Mouse (Mus musculus) G1E (cell line): ENCODE results near the gene Myl9. TPM values are rescaled to one million over a fixed set of nuclear protein-coding genes. Genes with fewer than 3 reads are reported as not detected.
A peak's percentile ranks its signal among the peaks of the same experiment; 100 is the strongest.

Experiments used
- ATAC-seq: 2 replicates; pipeline ENCODE4 v1.8.0; 2016; ENCODE audit warnings: mild to moderate bottlenecking; ENCODE audit not compliant: insufficient number of reproducible peaks, poor library complexity, low FRiP score, severe bottlenecking; ENCODE audit errors: extremely low read depth
- DNase-seq: peaks from one replicate; pipeline ENCODE4 v3.0.0; 2012; ENCODE audit warnings: low spot score
- H3K27me3 ChIP-seq: 2 replicates; pipeline ENCODE4 v1.6.1; 2012; ENCODE audit warnings: mild to moderate bottlenecking, low read length, inconsistent platforms; ENCODE audit not compliant: insufficient read depth
- H3K36me3 ChIP-seq: replicated peaks from 2 replicates; pipeline ENCODE3; 2012; ENCODE audit warnings: mild to moderate bottlenecking, inconsistent platforms
- H3K4me1 ChIP-seq: 2 replicates; pipeline ENCODE4 v1.6.1; 2012; ENCODE audit warnings: low read depth, low read length, inconsistent platforms, mixed read lengths; ENCODE audit not compliant: insufficient read depth
- H3K4me3 ChIP-seq: 2 replicates; pipeline ENCODE4 v1.5.1; 2012; ENCODE audit warnings: low read depth, mild to moderate bottlenecking, inconsistent platforms, low read length, moderate library complexity, mixed read lengths
- H3K9me3 ChIP-seq: replicated peaks from 2 replicates; pipeline ENCODE4 v1.6.1; 2012; ENCODE audit warnings: inconsistent platforms
- CTCF ChIP-seq: IDR thresholded peaks from 2 replicates; pipeline ENCODE4 v1.5.1; 2012; ENCODE audit warnings: low read depth, low read length, inconsistent platforms, mixed read lengths
- GATA1 ChIP-seq: IDR thresholded peaks from 2 replicates; pipeline ENCODE4 v1.6.1; 2012; ENCODE audit warnings: borderline replicate concordance, low read length, inconsistent platforms, mixed read lengths
- GATA2 ChIP-seq: IDR thresholded peaks from 2 replicates; pipeline ENCODE4 v1.6.1; 2012; ENCODE audit warnings: low read depth, low read length, inconsistent platforms, borderline replicate concordance
- POLR2AphosphoS5 ChIP-seq: IDR thresholded peaks from 2 replicates; pipeline ENCODE4 v1.6.1; 2012; ENCODE audit warnings: low read depth, low read length, inconsistent platforms; ENCODE audit not compliant: insufficient replicate concordance
- TAL1 ChIP-seq: conservative IDR thresholded peaks from 2 replicates; pipeline ENCODE4 v1.6.1; 2012; ENCODE audit warnings: low read depth, low read length, inconsistent platforms, mixed read lengths
- polyA plus RNA-seq: library from polyadenylated mRNA; stranded (reverse); fragments of >175 nt; gene quantifications from 2 replicates; pipeline ENCODE4 v1.2.3, GENCODE M21; 2012
- total RNA-seq, 2 experiments: library from RNA; stranded (forward) in 1 of 2; stranded (reverse) in 1 of 2; fragments of 200-1000 nt in 1 of 2; fragments of >200 nt in 1 of 2; fragmentation: Nextera tagmentation in 1 of 2; gene quantifications; 2 replicates each; pipeline ENCODE4 v1.2.3; 2014 to 2017

The Myl9 gene
- total and polyA plus RNA-seq, 3 experiments = 0.43 to 1.3 TPM; not detected in 1

DNA sequence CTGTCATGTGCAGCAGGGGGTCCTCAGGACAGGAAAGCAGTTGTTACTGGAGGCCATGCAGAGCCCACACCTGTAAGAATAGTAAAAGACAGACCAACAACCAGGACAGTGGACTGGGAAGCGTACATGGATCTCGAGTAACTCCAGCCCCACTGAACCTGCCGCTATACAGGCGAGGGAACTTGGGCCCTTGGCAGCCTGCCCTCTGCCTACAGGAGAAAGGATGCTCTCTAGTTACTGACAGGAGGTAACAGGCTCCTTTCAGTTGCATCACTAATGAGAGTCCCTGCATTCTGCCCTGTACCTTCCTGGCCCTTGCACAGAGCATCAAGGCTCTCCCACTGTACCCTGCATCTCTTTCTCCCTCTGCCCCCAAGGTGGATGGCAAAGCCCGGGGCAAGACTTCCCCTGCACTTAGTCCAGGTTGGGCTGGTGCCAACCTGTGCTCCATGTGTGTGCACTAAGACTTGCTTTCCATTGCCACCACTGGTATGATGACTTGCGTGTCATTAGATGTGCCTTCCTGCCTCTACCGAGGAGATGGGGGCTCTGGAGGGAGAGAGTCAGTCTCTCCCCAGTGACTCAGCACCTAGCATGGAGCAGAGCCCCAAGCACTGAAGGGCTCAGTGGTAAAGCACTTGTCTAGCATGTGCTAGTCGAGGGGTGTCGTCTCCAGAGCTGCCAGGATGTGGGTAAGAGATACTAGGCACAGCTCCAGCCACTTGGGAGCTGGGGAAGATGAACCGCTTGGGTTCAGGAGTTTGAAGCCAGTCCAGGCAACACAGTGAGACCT, 8.8 kb upstream of the Myl9 start:
- Histone ChIP-seq H3K9me3 (no peaks in the 10 kb centered on the region), H3K36me3 (peaks cover 32% of the 10 kb centered on the region), H3K4me3 (no peak overlapping the region), H3K27me3 (no peaks in the 10 kb centered on the region), H3K4me1 (peaks cover 35% of the 10 kb centered on the region)
- DNase-seq = peak; percentile 54
- TF ChIP-seq POLR2AphosphoS5 = no peak
- no peak for TF ChIP-seq CTCF
- peak; percentile 75 for ATAC-seq

DNA sequence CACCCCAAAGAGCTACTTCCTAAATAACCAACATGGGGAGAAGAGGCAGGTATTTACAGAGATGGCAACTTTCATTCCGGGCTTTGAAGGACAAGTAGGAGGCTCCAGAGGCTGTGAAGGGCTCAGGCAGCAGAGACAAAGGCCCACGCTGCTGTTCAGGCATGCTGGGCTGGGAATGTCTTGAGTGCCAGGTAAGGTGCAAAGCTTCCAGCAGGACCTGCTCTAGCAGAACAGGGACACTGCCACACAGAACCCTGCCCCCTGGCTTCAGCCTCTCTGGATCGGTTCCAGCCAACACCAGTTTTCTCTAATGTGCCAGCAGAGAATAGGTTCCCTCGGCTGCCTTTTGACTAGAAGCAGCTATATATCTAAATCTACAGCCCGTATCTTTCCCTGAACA, 8.1 kb upstream of the Myl9 start:
- DNase-seq = no peak
- H3K9me3 ChIP-seq = no peaks in the 10 kb centered on the region
- TF ChIP-seq GATA2 (no peak), TAL1 (no peak), CTCF (no peak), GATA1 (no peak), POLR2AphosphoS5 (no peak)
- H3K27me3 ChIP-seq = no peaks in the 10 kb centered on the region
- peaks cover 25% of the 10 kb centered on the region for H3K36me3 ChIP-seq
- no peak overlapping the region for H3K4me3 ChIP-seq
- H3K4me1 ChIP-seq = peaks cover 31% of the 10 kb centered on the region
- ATAC-seq = no peak

DNA sequence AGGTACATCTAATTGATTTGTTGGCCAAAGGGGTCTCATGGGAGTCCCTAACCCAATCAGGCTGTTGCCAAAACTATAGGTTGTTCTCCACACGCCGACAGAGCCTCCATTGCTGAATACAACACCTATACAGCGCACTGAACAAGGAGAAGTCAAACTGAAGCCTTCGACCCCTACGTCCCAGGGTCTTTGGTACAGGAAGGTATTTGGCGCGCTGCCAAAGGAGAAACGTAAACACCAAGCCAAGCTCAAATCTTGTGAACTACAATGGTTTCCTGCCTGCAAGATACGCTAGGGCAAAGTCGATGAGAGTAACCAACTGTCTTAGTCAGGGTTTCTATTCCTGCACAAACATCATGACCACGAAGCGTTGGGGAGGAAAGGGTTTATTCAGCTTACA, 5.9 kb upstream of the Myl9 start:
- Histone ChIP-seq H3K9me3 (no peaks in the 10 kb centered on the region), H3K36me3 (peaks cover 4% of the 10 kb centered on the region), H3K4me1 (peaks cover 25% of the 10 kb centered on the region), H3K4me3 (no peak overlapping the region), H3K27me3 (no peaks in the 10 kb centered on the region)
- DNase-seq (no peak), ATAC-seq (no peak)
- no peak for TF ChIP-seq POLR2AphosphoS5
- no peak for TF ChIP-seq GATA2
- TF ChIP-seq CTCF = no peak
- no peak for TF ChIP-seq GATA1
- TF ChIP-seq TAL1 = no peak

DNA sequence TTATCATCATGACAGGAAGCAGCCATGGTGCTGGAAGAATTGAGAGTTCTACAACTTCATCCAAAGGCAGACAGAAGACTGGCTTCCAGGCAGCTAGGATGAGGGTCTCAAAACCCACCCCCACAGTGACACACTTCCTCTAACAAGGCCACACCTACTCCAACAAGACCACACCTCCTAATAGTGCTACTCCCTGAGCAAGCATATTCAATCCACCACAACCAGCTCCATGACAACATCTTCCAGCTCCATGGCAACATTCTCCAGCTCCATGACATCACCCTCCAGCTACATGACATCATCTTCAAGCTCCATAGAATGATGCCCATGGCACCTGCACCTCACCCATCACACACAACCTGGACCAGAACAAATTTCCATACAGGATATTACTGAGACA, 1.8 kb upstream of the Myl9 start:
- DNase-seq (no peak), ATAC-seq (no peak)
- H3K4me1 ChIP-seq = peaks cover 34% of the 10 kb centered on the region
- H3K36me3 ChIP-seq = no peaks in the 10 kb centered on the region
- H3K4me3 ChIP-seq = no peak overlapping the region
- TF ChIP-seq CTCF (no peak), TAL1 (no peak), POLR2AphosphoS5 (no peak), GATA1 (no peak), GATA2 (no peak)
- 0 out of 2 replicates have a peak, but pooled peaks cover 2% of the 10 kb centered on the region for H3K9me3 ChIP-seq
- H3K27me3 ChIP-seq = peaks cover 5% of the 10 kb centered on the region; the same call in 1 of the 2 replicates

DNA sequence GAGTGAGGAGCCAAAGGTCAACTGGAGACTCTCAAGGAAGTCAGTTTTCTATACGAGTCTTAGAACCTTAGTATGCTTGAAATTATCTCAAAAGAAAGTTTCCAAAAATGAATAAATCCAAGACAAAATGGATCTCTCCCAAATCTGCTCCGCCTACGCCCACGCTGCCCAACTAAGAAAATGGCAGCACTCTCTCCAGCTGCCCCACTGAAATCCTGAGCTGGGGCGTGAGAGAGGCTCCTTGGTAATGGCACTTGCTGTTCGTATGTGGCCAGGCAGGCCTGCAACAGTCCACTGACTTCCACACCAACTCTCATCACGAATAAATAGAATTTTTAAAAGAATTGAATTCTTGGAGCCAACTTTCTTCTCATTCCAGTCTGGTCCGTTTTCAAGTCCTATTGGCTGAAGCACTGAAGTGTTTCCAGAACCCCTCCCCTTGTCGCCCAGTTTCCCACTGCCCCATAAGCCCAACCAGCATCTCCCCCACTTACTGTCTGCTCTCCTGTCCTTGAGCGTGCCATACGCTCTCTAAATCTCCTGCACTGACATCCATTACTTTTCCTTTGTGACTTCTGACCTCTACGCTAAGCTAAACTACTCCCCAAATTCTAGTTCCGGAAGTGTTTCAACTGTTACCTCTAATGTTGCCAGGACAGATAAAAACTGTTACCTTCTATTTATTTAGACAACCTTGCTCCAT, 1.0 kb upstream of the Myl9 start:
- Histone ChIP-seq H3K4me1 (peaks cover 41% of the 10 kb centered on the region), H3K9me3 (0 out of 2 replicates have a peak, but pooled peaks cover 2% of the 10 kb centered on the region), H3K36me3 (no peaks in the 10 kb centered on the region), H3K27me3 (peaks cover 5% of the 10 kb centered on the region; the same call in 1 of the 2 replicates), H3K4me3 (no peak overlapping the region)
- no peak for ATAC-seq
- DNase-seq = no peak
- TF ChIP-seq GATA2 (no peak), TAL1 (no peak), POLR2AphosphoS5 (no peak), CTCF (no peak), GATA1 (no peak)

DNA sequence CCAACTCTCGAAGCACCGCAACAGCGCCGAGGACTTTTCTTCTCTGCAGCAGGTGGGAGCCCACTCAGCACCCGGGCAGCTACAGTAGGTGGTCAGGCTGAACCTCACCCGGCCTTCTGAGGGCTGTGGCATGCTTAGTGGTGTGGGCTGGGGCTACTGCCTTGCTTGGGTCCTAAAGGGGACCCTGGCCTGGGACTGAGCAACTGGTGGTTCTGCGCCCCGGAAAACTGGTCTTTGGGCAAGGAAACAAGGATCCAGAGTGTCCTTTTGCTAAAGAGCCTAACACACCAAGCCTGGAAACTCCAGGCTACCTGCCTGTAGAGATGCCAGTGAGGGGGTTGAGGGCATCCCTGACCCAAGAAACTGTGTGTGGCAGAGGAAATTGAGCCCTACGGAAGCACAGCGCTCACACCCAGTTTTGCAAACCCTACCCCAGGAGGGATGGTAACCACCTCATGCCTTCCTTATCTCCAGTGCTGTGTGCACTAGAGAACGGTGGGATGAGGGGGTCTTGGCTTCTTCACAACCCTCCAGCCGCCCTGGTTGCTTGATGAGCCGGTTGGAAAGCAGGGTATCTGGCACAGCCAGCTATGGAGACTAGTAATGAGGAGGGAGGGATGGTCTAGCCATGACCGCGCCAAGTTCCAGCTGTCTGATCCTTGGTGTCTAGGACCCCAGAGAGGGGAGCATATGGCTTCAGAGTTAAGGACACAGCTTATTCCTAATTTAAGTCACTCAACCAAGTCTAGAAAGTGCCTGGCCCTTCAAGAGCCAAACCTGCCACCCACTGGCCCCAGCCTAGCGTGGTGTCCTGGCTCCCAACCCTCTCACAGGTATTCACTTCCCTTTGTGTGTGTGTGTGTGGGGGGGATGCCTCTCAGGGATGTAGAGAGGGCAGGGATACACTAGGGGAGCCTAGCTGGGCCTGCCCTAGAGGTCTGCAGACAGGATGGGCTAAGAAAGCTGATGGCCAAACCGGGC, 525 bp downstream of the Myl9 start:
- ATAC-seq = no peak
- H3K27me3 ChIP-seq = peaks cover 5% of the 10 kb centered on the region; the same call in 1 of the 2 replicates
- H3K9me3 ChIP-seq = 0 out of 2 replicates have a peak, but pooled peaks cover 2% of the 10 kb centered on the region
- H3K36me3 ChIP-seq = no peaks in the 10 kb centered on the region
- no peak for TF ChIP-seq GATA2
- TF ChIP-seq TAL1 = no peak
- TF ChIP-seq CTCF = no peak
- TF ChIP-seq GATA1 = no peak
- no peak for TF ChIP-seq POLR2AphosphoS5
- peak overlapping the region; percentile 51; the same call in 1 of the 2 replicates for H3K4me3 ChIP-seq
- H3K4me1 ChIP-seq = peaks cover 57% of the 10 kb centered on the region
- no peak for DNase-seq
